Mouse (Mus musculus) heart, embryonic 15.5 days (tissue): ENCODE data around the gene Olfr649. TPM values are rescaled to one million over a fixed set of nuclear protein-coding genes. Genes with fewer than 3 reads are reported as not detected.

Source experiments
- ATAC-seq: fragments of 200-750 bp; cut with Nextera tagmentation; replicated peaks from 2 replicates; pipeline ENCODE4 v1.8.0; 2017; ENCODE audit warnings: low read depth, moderate TSS enrichment; ENCODE audit not compliant: insufficient number of reproducible peaks, insufficient read depth, low FRiP score
- H3K27ac ChIP-seq: fragments of 300-500 bp; sonication (generic); 2 replicates; pipeline ENCODE4 v1.5.1; 2015; ENCODE audit warnings: mild to moderate bottlenecking, inconsistent platforms
- H3K27me3 ChIP-seq: fragments of 300-500 bp; sonication (generic); 2 replicates; pipeline ENCODE4 v1.6.1; 2015; ENCODE audit warnings: inconsistent platforms
- H3K36me3 ChIP-seq: fragments of 300-500 bp; sonication (generic); 2 replicates; pipeline ENCODE4 v1.6.1; 2015; ENCODE audit warnings: mild to moderate bottlenecking, inconsistent platforms
- H3K4me1 ChIP-seq: fragments of 300-500 bp; sonication (generic); replicated peaks from 2 replicates; pipeline ENCODE4 v1.6.1; 2015; ENCODE audit warnings: inconsistent platforms
- H3K4me2 ChIP-seq: fragments of 300-500 bp; sonication (generic); 2 replicates; pipeline ENCODE4 v1.6.1; 2015; ENCODE audit warnings: inconsistent platforms, mild to moderate bottlenecking, moderate library complexity
- H3K4me3 ChIP-seq: fragments of 300-500 bp; sonication (generic); 2 replicates; pipeline ENCODE4 v1.5.1; 2015; ENCODE audit warnings: mild to moderate bottlenecking, inconsistent platforms
- H3K9ac ChIP-seq: fragments of 300-500 bp; sonication (generic); 2 replicates; pipeline ENCODE4 v1.6.1; 2015; ENCODE audit warnings: mild to moderate bottlenecking, inconsistent platforms
- H3K9me3 ChIP-seq: fragments of 300-500 bp; sonication (generic); replicated peaks from 2 replicates; pipeline ENCODE4 v1.6.1; 2016; ENCODE audit warnings: inconsistent platforms
- WGBS: fragments of 180-500 bp; shearing (Covaris S2); methylation state at CpG from one replicate; pipeline ENCODE4 v1.1.7; 2015; ENCODE audit warnings: mixed read lengths; 5-methylcytosine and 5-hydroxymethylcytosine counted together
- polyA plus RNA-seq: library from polyadenylated mRNA; unstranded; fragments of >200 nt; fragmentation: Nextera tagmentation; extraction: Ambion mirVana; gene quantifications from 2 replicates; pipeline ENCODE4 v1.2.1, GENCODE M21; 2015

Olfr649 gene
- not detected in 2 replicates for polyA plus RNA-seq

DNA sequence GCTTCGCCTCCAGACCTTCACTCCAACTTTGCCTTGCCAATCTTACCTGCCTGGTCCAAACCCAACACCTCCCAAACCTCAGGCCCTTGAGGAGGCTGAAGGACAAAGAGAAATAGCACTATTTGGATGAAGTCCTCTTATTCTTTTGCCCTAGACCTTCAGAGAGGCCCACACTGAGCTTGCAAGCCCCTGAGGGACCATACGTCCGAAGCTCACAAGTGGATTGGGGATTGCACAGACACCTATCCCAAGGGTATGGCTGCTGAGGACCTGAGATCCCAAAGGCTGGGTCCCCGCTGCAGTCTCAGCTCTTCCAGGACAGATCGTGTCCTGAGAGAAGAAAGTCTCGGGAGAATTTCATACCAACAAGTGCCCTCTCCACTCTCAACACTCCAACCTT is at the start of gene Olfr649:
Gene Olfr649, minus strand, starts transcription at position 101 of the 400 bp plus-strand sequence.
- Histone ChIP-seq H3K4me2 (no peak within 1 kb of the TSS), H3K36me3 (no peaks in the 10 kb centered on the region), H3K9me3 (no peaks in the 10 kb centered on the region), H3K27me3 (0 out of 2 replicates have a peak, but pooled peaks cover 3% of the 10 kb centered on the region), H3K4me3 (no peak within 1 kb of the TSS), H3K27ac (no peak within 1 kb of the TSS), H3K9ac (no peak within 1 kb of the TSS), H3K4me1 (no peaks in the 10 kb centered on the region)
- 76% methylated on average over 6 of the region's 6 CpGs for WGBS
- no peak for ATAC-seq

DNA sequence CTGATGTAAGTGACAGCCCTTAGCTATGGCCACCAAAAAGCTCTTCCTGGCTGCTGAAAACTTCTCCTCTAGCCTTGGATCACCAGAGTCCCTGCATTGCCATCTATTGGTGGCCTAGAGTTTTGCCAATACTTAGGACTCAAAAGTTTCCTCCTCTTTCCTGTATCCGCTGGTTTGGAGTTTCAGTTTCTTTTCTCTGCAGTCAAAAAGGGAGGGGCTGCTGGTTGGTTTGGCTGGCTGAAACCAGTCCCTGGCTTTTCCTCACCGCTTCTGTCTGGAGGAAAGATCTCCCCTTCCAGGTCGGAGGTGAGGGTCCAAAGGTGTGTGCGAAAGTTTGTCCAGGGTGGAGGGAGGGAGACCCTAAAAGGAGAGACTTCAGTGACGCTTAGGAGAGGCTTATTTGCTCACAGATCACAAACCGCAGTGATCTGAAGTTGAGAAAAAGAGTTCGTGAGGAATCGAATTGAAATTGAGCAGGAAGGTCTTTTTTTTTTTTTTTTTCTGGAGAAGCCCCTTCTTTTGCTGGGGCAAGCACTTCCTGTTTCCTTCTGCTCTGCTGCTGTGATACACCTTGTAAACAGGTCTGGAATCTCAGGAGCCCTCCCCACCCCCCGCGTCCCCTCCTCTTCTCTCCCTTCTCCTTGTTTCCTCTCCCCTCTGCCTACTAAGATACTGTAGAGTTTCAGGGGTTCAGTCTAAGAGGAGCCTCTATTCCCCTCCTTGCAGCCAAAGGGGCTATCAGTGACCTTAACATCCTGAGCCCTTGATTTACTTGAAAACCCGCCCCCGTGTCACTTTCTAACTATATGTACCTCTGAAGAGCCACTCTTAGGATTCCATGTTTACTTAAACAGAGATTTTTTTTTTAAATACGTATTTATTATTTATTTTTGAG is 48.7 kb upstream of the Olfr649 start, which contains the start of gene Trim34a:
Gene Trim34a, plus strand, starts transcription at position 171 of the 895 bp plus-strand sequence.
- ATAC-seq = no peak
- Histone ChIP-seq H3K9ac (peak within 1 kb of the TSS; percentile 71), H3K4me2 (peak within 1 kb of the TSS; percentile 67), H3K4me1 (0 out of 2 replicates have a peak, but pooled peaks cover 3% of the 10 kb centered on the region), H3K36me3 (no peaks in the 10 kb centered on the region), H3K27ac (peak within 1 kb of the TSS; percentile 71), H3K27me3 (no peaks in the 10 kb centered on the region), H3K4me3 (peak within 1 kb of the TSS; percentile 77), H3K9me3 (no peaks in the 10 kb centered on the region)
- 4% methylated on average over 13 of the region's 13 CpGs for WGBS

DNA sequence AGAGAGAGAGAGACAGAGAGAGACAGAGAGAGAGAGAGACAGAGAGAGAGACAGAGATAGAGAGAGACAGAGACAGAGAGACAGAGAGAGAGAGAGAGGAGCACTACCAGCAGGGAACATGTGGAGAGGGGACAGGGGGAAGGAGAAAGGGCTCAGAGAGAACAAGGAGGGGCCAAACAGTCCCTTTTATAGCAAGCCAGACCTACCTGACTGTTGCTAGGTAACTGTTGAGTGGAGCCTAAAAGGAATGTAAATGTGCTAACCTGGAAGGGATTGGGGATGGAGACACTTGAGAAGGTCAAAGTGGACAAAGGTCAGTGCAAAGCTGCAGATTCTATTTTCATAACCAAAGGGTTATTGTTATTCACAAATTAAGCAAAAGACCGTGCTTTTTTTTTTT is 47.8 kb upstream of the Olfr649 start:
- H3K36me3 ChIP-seq = no peaks in the 10 kb centered on the region
- 0 out of 2 replicates have a peak, but pooled peaks cover 3% of the 10 kb centered on the region for H3K4me1 ChIP-seq
- no peak for ATAC-seq
- no peak overlapping the region for H3K9ac ChIP-seq
- H3K4me3 ChIP-seq = no peak overlapping the region
- H3K4me2 ChIP-seq = peak overlapping the region; percentile 67
- 82% methylated on average over 1 of the region's 1 CpGs for WGBS
- H3K9me3 ChIP-seq = no peaks in the 10 kb centered on the region
- H3K27me3 ChIP-seq = no peaks in the 10 kb centered on the region
- H3K27ac ChIP-seq = no peak overlapping the region

- H3K36me3 ChIP-seq = no peaks in the 10 kb centered on the region
- H3K4me1 ChIP-seq = 0 out of 2 replicates have a peak, but pooled peaks cover 3% of the 10 kb centered on the region
- no peaks in the 10 kb centered on the region for H3K9me3 ChIP-seq
- no peak for ATAC-seq
- H3K9ac ChIP-seq = no peak overlapping the region
- H3K4me3 ChIP-seq = no peak overlapping the region
- no peaks in the 10 kb centered on the region for H3K27me3 ChIP-seq
- no peak overlapping the region for H3K27ac ChIP-seq
- no peak overlapping the region for H3K4me2 ChIP-seq
These were observed 45.1 kb upstream of the Olfr649 start for GRCm38 (mm10) chr7:104240857-104241256.

DNA sequence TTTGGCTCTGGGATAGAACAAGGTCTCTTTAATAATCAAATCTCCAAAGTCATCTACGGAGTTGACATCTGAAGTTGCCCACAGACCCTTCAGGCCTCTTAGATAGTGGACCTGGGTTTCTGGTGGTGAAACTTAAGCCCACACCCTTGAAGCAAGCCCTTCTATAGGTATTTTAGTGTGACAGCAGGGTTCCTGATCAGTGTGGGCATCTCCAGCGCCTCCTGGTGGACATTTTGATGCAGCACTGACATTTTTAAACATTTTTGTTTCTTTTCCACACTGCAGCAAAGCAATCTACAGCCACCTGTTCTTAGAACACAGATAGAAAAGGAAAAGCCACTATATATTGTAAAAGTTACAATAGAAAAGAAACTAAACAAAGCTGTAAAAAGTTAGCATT is 35.4 kb upstream of the Olfr649 start:
- Histone ChIP-seq H3K27me3 (no peaks in the 10 kb centered on the region), H3K36me3 (no peaks in the 10 kb centered on the region), H3K9ac (no peak overlapping the region), H3K27ac (no peak overlapping the region), H3K4me1 (no peaks in the 10 kb centered on the region), H3K4me3 (no peak overlapping the region), H3K4me2 (no peak overlapping the region), H3K9me3 (no peaks in the 10 kb centered on the region)
- no peak for ATAC-seq
- WGBS = 34% methylated on average over 2 of the region's 2 CpGs

- peak within 1 kb of the TSS; percentile 80 for H3K4me2 ChIP-seq
- no peaks in the 10 kb centered on the region for H3K27me3 ChIP-seq
- peak within 1 kb of the TSS; percentile 59 for H3K4me3 ChIP-seq
- H3K27ac ChIP-seq = peak within 1 kb of the TSS; percentile 43
- WGBS = 1% methylated on average over 37 of the region's 37 CpGs
- H3K9me3 ChIP-seq = no peaks in the 10 kb centered on the region
- H3K36me3 ChIP-seq = no peaks in the 10 kb centered on the region
- H3K9ac ChIP-seq = peak within 1 kb of the TSS; percentile 51
- H3K4me1 ChIP-seq = peaks cover 11% of the 10 kb centered on the region; the same call in 1 of the 2 replicates
- ATAC-seq = peak; percentile 87
These were observed 23.1 kb upstream of the Olfr649 start, which contains the start of gene Trim6 for GRCm38 (mm10) chr7:104218701-104219569. TSS of gene Trim6 (plus strand) at chr7:104218793.

DNA sequence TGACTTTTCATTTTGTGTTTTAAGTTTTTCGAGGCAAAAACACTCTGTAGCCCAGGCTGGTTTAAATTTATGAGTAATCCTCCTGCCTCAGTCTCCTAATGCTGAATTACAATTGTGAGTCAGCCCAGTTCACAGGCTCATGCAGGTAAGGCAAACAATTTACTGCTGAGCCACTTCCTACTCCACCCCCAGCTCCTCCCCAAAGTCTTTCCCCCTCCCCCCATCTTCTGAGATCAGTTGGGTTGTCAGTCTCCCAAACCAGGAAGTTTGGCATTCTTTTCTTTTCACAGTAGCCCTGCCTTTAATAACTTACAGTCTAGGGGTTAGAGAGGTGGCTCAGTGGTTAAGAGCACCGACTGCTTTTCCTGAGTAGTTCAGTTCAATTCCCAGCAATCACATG is 22.1 kb upstream of the Olfr649 start:
- no peak overlapping the region for H3K9ac ChIP-seq
- H3K9me3 ChIP-seq = no peaks in the 10 kb centered on the region
- no peaks in the 10 kb centered on the region for H3K27me3 ChIP-seq
- peaks cover 11% of the 10 kb centered on the region; the same call in 1 of the 2 replicates for H3K4me1 ChIP-seq
- no peak overlapping the region for H3K27ac ChIP-seq
- H3K4me3 ChIP-seq = no peak overlapping the region
- WGBS = 69% methylated on average over 2 of the region's 2 CpGs
- H3K36me3 ChIP-seq = no peaks in the 10 kb centered on the region
- H3K4me2 ChIP-seq = no peak overlapping the region
- ATAC-seq = no peak

DNA sequence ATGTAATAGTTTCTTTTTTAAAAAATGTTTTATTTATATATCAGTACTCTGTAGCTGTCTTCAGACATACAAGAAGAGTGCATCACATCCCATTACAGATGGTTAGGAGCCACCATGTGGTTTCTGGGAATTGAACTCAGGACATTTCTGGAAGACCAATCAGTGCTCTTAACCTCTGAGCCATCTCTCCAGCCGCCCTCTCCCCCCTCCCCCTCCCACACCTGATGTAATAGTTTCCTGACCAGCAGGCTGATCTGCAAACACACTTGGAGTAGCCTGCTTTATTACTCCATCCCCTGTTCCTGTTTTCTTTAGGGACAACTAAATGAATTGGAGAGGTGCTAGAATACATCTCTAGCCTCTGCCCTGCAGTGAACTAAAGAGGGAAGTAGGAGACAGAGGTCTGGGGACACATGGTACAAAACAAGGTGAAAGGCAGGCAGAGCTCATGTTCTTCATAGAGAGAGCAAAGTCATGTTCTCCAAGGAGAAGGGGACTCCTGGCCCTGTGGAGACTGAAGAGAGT is 20.3 kb upstream of the Olfr649 start:
- Histone ChIP-seq H3K9ac (no peak overlapping the region), H3K4me1 (peaks cover 11% of the 10 kb centered on the region; the same call in 1 of the 2 replicates), H3K4me3 (no peak overlapping the region), H3K27ac (no peak overlapping the region), H3K36me3 (no peaks in the 10 kb centered on the region), H3K4me2 (no peak overlapping the region), H3K27me3 (no peaks in the 10 kb centered on the region), H3K9me3 (no peaks in the 10 kb centered on the region)
- 47% methylated on average over 1 of the region's 1 CpGs for WGBS
- ATAC-seq = no peak

DNA sequence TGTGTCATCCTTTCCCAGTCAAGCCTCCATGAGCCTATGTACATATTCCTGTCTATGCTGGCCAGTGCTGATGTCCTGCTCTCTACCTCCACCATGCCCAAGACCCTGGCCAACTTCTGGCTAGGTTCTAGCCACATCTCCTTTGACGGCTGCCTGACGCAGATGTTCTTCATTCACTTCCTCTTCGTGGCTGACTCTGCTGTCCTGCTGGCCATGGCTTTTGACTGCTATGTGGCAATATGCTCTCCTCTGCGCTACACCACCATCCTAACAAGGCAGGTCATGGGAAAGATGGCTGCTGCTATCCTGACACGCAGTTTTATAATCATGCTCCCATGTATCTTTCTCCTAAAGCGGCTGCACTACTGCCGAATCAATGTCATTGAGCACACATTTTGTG is 10.4 kb upstream of the Olfr649 start:
- H3K27ac ChIP-seq = no peak overlapping the region
- H3K27me3 ChIP-seq = no peaks in the 10 kb centered on the region
- H3K36me3 ChIP-seq = no peaks in the 10 kb centered on the region
- no peak overlapping the region for H3K4me2 ChIP-seq
- no peak for ATAC-seq
- H3K4me1 ChIP-seq = no peaks in the 10 kb centered on the region
- H3K9ac ChIP-seq = no peak overlapping the region
- no peak overlapping the region for H3K4me3 ChIP-seq
- H3K9me3 ChIP-seq = no peaks in the 10 kb centered on the region
- WGBS = 87% methylated on average over 7 of the region's 7 CpGs

GRCm38 (mm10) chr7:104199822-104200221 is 4.0 kb upstream of the Olfr649 start:
- Histone ChIP-seq H3K27me3 (0 out of 2 replicates have a peak, but pooled peaks cover 3% of the 10 kb centered on the region), H3K27ac (no peak overlapping the region), H3K4me3 (no peak overlapping the region), H3K36me3 (no peaks in the 10 kb centered on the region), H3K9me3 (no peaks in the 10 kb centered on the region), H3K9ac (no peak overlapping the region), H3K4me2 (no peak overlapping the region), H3K4me1 (no peaks in the 10 kb centered on the region)
- ATAC-seq = no peak
- WGBS = 5% methylated on average over 5 of the region's 5 CpGs

GRCm38 (mm10) chr7:104191275-104191674 is 4.5 kb downstream of the Olfr649 start:
- no peak overlapping the region for H3K4me2 ChIP-seq
- no peaks in the 10 kb centered on the region for H3K9me3 ChIP-seq
- ATAC-seq = no peak
- no peak overlapping the region for H3K27ac ChIP-seq
- H3K4me3 ChIP-seq = no peak overlapping the region
- no peak overlapping the region for H3K9ac ChIP-seq
- no peaks in the 10 kb centered on the region for H3K36me3 ChIP-seq
- H3K4me1 ChIP-seq = no peaks in the 10 kb centered on the region
- 0 out of 2 replicates have a peak, but pooled peaks cover 3% of the 10 kb centered on the region for H3K27me3 ChIP-seq
- 44% methylated on average over 9 of the region's 9 CpGs for WGBS
